In genomic region chr4:124712618-124713017, GRCm38 (mm10) we compare ENCODE assay signal across 27 mouse cellular contexts. TPM values are rescaled to one million over a fixed set of nuclear protein-coding genes. Genes with fewer than 3 reads are reported as not detected.
DNase-seq lines count a peak whose midpoint lies in the region; ATAC-seq and TF ChIP-seq lines count a peak whose summit lies in the region.
"Had no signal": no experiment of that assay in that cellular context is flagged by ENCODE, and none has a peak within 500 bp of the region (broad histone marks: within the 10 kb centered on the region; RNA-seq: fewer than 3 reads in every experiment).

No protein-coding gene starts in this region.

- peaks cover 23% of the 10 kb centered on the region for H3K36me3 ChIP-seq in liver, embryonic 12.5 days
- peaks cover 12% of the 10 kb centered on the region for H3K36me3 ChIP-seq in liver, postnatal 0 days (replicated peaks; ENCODE audit: insufficient read depth, low read length)

- H3K27ac ChIP-seq in liver, embryonic 12.5 days: peak overlapping the region; percentile 78
- H3K27ac ChIP-seq in liver, postnatal 0 days (ENCODE audit: low read depth): no peak overlapping the region; the same call in 1 of the 2 replicates
- H3K27ac ChIP-seq: embryonic facial prominence, embryonic 12.5 days; forebrain, embryonic 12.5 days; hindbrain, embryonic 10.5 days; hindbrain, embryonic 15.5 days; kidney, postnatal 0 days; limb, embryonic 12.5 days; midbrain, embryonic 15.5 days had no signal

- no peaks in the 10 kb centered on the region for H3K9me3 ChIP-seq in liver, embryonic 12.5 days (replicated peaks)
- H3K9me3 ChIP-seq in liver, postnatal 0 days (ENCODE audit: low read length): no peaks in the 10 kb centered on the region
- H3K9me3 ChIP-seq: embryonic facial prominence, embryonic 12.5 days; forebrain, embryonic 12.5 days; hindbrain, embryonic 10.5 days; hindbrain, embryonic 15.5 days; limb, embryonic 12.5 days; midbrain, embryonic 15.5 days had no signal

- H3K9ac ChIP-seq in liver, embryonic 12.5 days: no peak overlapping the region
- H3K9ac ChIP-seq in liver, postnatal 0 days (replicated peaks): no peak overlapping the region
- H3K9ac ChIP-seq: forebrain, embryonic 12.5 days; forebrain, postnatal 0 days; hindbrain, embryonic 15.5 days; limb, embryonic 12.5 days; midbrain, embryonic 15.5 days had no signal

- no peak overlapping the region for H3K4me3 ChIP-seq in liver, embryonic 12.5 days
- no peak overlapping the region for H3K4me3 ChIP-seq in liver, postnatal 0 days (ENCODE audit: low read depth, low read length)
- H3K4me3 ChIP-seq: embryonic facial prominence, embryonic 12.5 days; forebrain, embryonic 12.5 days; hindbrain, embryonic 10.5 days; hindbrain, embryonic 15.5 days; limb, embryonic 12.5 days; midbrain, embryonic 15.5 days had no signal

- no peak for TF ChIP-seq CTCF in liver, postnatal 0 days (IDR thresholded peaks at IDR 0.05; ENCODE audit: low read depth)

- WGBS in liver, embryonic 12.5 days (ENCODE audit: insufficient replicate concordance): 39% methylated on average over 6 of the region's 6 CpGs
- 69% methylated on average over 6 of the region's 6 CpGs for WGBS in liver, postnatal 0 days (ENCODE audit: insufficient replicate concordance)

- H3K27me3 ChIP-seq in liver, embryonic 12.5 days (replicated peaks): no peaks in the 10 kb centered on the region
- H3K27me3 ChIP-seq in liver, postnatal 0 days (ENCODE audit: insufficient read depth, low read length): no peaks in the 10 kb centered on the region
- H3K27me3 ChIP-seq: embryonic facial prominence, embryonic 12.5 days; limb, embryonic 12.5 days had no signal

- peak; percentile 61 for DNase-seq in c-Kit-negative CD71-positive TER-119-positive erythroid progenitor cells, embryonic 14.5 days (ENCODE audit: low read depth, low spot score)
- peak; percentile 37 for DNase-seq in liver, postnatal 0 days
- DNase-seq in ovary, postnatal 10 days (ENCODE audit: low spot score): no peak
- DNase-seq in kidney, adult 18-20 months: no peak
- no peak for DNase-seq in adrenal gland, postnatal 36 days
- DNase-seq: adrenal gland, postnatal 25 days; cerebellum, adult 8-10 months; embryo, embryonic 11 days; forebrain, postnatal 0 days; heart, postnatal 14 days; kidney, adult 2 months; lung, adult 18-20 months; lung, postnatal 14 days; right cerebral cortex, adult 18-20 months; thymus, postnatal 4 days had no signal

- H3K4me1 ChIP-seq in liver, embryonic 12.5 days: peaks cover 74% of the 10 kb centered on the region
- H3K4me1 ChIP-seq in liver, postnatal 0 days (ENCODE audit: insufficient read depth): peaks cover 29% of the 10 kb centered on the region

- peak overlapping the region; percentile 24 for H3K4me2 ChIP-seq in liver, embryonic 12.5 days
- H3K4me2 ChIP-seq in liver, postnatal 0 days (ENCODE audit: low read depth, low read length): no peak overlapping the region
- H3K4me2 ChIP-seq: embryonic facial prominence, embryonic 12.5 days; forebrain, embryonic 12.5 days; hindbrain, embryonic 15.5 days; limb, embryonic 12.5 days; midbrain, embryonic 15.5 days had no signal

- peak; percentile 56 for TF ChIP-seq EP300 in liver, postnatal 0 days (IDR thresholded peaks at IDR 0.05; ENCODE audit: low read depth)

- ATAC-seq in erythroblast, adult 5-6 weeks (replicated peaks; ENCODE audit: low FRiP score, poor library complexity, severe bottlenecking): peak; percentile 67
- ATAC-seq in liver, embryonic 12.5 days: peak; percentile 75
- peak; percentile 31 for ATAC-seq in liver, postnatal 0 days
- ATAC-seq: forebrain, postnatal 0 days; inflammation-experienced regulatory T-cells, adult 6 months; midbrain, embryonic 15.5 days had no signal

RNA-seq across cellular contexts. Expression of gene Sf3a3, which starts 2.0 kb away (rescaled TPM):
- total RNA-seq in erythroblast, adult 5-6 weeks (2015; ENCODE audit: low replicate concordance): 14.2 and 24.2 TPM in 2 replicates
- 26.2 and 34.7 TPM in 2 replicates for total RNA-seq in erythroblast, adult 5-6 weeks (2017; ENCODE audit: low replicate concordance)
- polyA plus RNA-seq in liver, embryonic 12.5 days (2016; fragmentation: Nextera tagmentation; extraction: Ambion mirVana): 116 and 121 TPM in 2 replicates
- polyA plus RNA-seq in liver, postnatal 0 days (2015; fragmentation: Nextera tagmentation; extraction: Ambion mirVana): 37.1 and 37.2 TPM in 2 replicates
- total RNA-seq in adrenal gland, postnatal 36 days (2021): 10 to 100 TPM; 39.3 to 39.6 TPM

RNA-seq across cellular contexts. Expression of gene Fhl3, which starts 12.1 kb away (rescaled TPM):
- 4.2 and 7.5 TPM in 2 replicates for total RNA-seq in erythroblast, adult 5-6 weeks (2015; ENCODE audit: low replicate concordance)
- 0.77 and 1.3 TPM in 2 replicates for total RNA-seq in erythroblast, adult 5-6 weeks (2017; ENCODE audit: low replicate concordance)
- polyA plus RNA-seq in liver, embryonic 12.5 days (2016; fragmentation: Nextera tagmentation; extraction: Ambion mirVana): 3.5 and 3.7 TPM in 2 replicates
- polyA plus RNA-seq in liver, postnatal 0 days (2015; fragmentation: Nextera tagmentation; extraction: Ambion mirVana): 2.5 and 2.7 TPM in 2 replicates
- total RNA-seq in adrenal gland, postnatal 36 days (2021): 1 to 10 TPM; 8.1 to 9.0 TPM

RNA-seq across cellular contexts. Expression of gene Utp11, which starts 19.2 kb away (rescaled TPM):
- 6.7 and 20.8 TPM in 2 replicates for total RNA-seq in erythroblast, adult 5-6 weeks (2015; ENCODE audit: low replicate concordance)
- total RNA-seq in erythroblast, adult 5-6 weeks (2017; ENCODE audit: low replicate concordance): 4.5 and 15.1 TPM in 2 replicates
- 51.4 and 51.5 TPM in 2 replicates for polyA plus RNA-seq in liver, embryonic 12.5 days (2016; fragmentation: Nextera tagmentation; extraction: Ambion mirVana)
- polyA plus RNA-seq in liver, postnatal 0 days (2015; fragmentation: Nextera tagmentation; extraction: Ambion mirVana): 20.1 and 21.6 TPM in 2 replicates
- 10 to 100 TPM; 30.0 to 40.6 TPM for total RNA-seq in adrenal gland, postnatal 36 days (2021)

RNA-seq across cellular contexts. Expression of gene Inpp5b, which starts 29.0 kb away (rescaled TPM):
- 27.3 and 37.0 TPM in 2 replicates for total RNA-seq in erythroblast, adult 5-6 weeks (2015; ENCODE audit: low replicate concordance)
- total RNA-seq in erythroblast, adult 5-6 weeks (2017; ENCODE audit: low replicate concordance): 15.2 and 15.8 TPM in 2 replicates
- 49.7 and 50.3 TPM in 2 replicates for polyA plus RNA-seq in liver, embryonic 12.5 days (2016; fragmentation: Nextera tagmentation; extraction: Ambion mirVana)
- 15.5 and 19.5 TPM in 2 replicates for polyA plus RNA-seq in liver, postnatal 0 days (2015; fragmentation: Nextera tagmentation; extraction: Ambion mirVana)
- 10 to 100 TPM; 15.9 to 21.0 TPM for total RNA-seq in adrenal gland, postnatal 36 days (2021)

RNA-seq across cellular contexts. Expression of gene Pou3f1, which starts 56.0 kb away (rescaled TPM):
- not detected in 2 replicates for total RNA-seq in erythroblast, adult 5-6 weeks (2015; ENCODE audit: low replicate concordance)
- not detected in 2 replicates for total RNA-seq in erythroblast, adult 5-6 weeks (2017; ENCODE audit: low replicate concordance)
- polyA plus RNA-seq in liver, embryonic 12.5 days (2016; fragmentation: Nextera tagmentation; extraction: Ambion mirVana): 0.02 and 0.22 TPM in 2 replicates
- polyA plus RNA-seq in liver, postnatal 0 days (2015; fragmentation: Nextera tagmentation; extraction: Ambion mirVana): not detected in 2 replicates
- total RNA-seq in adrenal gland, postnatal 36 days (2021): under 1 TPM in 1 of 2 experiments, not detected in 1; 0.10 TPM
- total RNA-seq: adrenal gland, adult 18-20 months; adrenal gland, postnatal 25 days; neutrophil, adult 5-6 weeks had no signal
- polyA plus RNA-seq: inflammation-experienced regulatory T-cells, adult 6 months had no signal

Comparison
In these comparisons a context has a peak if more than half of its experiments do, and no peak if none do; other contexts are left out.
1. DNase-seq: peak in c-Kit-negative CD71-positive TER-119-positive erythroid progenitor cells, embryonic 14.5 days (single experiment) and liver, postnatal 0 days (single experiment); none in ovary, postnatal 10 days (single experiment), kidney, adult 18-20 months (single experiment) and adrenal gland, postnatal 36 days (0 of 2).
2. Peak in every context shown above with its lines, with median percentiles within 50 percentile points of each other: ATAC-seq.